Mouse (Mus musculus) spleen, adult 18-20 months (tissue): ENCODE results near the gene Pfdn4.
"Not testable (repeated sequence)": the region's sequence is repeated elsewhere in the genome, so short reads cannot be mapped to it uniquely, and the experiment has no call there.

ENCODE experiments used
- DNase-seq, 2 experiments: peaks; one replicate each; pipeline ENCODE4 v3.0.0; 2022; ENCODE audit warnings: mixed read lengths in 2 of 2

Pfdn4 gene

DNA sequence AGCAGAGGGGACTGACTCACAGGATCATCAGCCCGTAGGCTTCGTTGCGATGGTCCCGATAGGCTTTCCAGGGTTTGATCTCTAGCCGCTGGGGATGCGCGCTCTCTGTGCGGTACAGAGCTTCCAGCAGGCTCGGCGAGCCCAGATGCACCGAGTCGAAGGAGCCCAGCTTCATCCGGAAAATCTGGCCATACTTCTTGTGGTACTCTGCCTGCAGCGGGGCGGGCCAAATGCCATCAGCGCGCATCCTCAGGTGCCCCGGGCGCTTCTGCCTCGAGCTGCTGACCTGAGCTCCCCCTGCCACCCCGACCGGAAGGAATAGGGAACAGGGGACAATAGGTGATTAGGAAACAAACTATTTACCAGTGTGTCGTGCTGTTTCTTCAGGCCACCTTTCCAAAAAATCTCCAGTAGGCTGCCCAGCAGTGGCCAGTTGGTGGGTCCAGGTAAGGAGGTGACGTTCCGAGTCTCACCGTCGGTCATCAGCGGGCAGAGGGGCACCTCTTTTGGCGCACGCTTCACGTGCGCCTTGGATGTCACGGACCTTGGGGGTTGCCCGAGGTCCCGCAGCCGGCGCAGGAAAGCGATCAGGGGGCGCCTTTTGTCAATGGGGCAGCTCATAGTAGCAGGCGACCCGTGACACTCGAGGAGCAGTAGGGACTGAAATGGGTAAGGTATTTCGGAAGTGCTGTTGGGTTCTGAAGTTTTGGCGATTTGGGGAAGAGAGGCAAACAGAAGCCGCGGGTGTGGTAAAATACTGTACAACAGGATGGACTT lies at the start of gene Pfdn4:
TSS of gene Pfdn4 (plus strand) at position 275 of the 777 bp plus-strand sequence.
- no peak for DNase-seq

DNA sequence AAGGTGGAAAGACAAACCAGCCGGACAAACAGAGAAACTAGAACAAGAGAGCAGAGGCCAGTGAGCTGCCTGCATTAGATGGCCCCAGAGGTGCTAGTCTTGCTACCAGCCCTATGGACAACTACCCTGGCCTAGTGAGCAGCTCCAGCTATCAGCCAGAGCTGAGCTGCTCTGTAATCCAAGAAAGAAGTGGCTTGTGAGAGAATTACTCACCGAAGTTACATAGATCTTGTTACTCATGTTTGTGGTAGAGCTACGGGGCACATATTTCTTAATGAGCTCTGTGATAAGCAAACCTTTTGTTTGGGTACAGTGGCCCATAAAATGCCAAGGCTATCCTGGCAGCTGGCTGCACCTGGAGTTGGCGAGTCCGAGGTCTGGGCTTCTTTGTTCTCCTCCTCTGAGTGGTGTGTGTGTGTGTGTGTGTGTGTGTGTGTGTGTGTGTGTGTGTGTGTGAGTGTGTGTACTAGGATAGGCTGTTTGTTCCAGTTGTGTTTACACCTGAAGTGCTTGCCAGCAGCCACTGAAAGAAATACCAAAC lies 49.3 kb upstream of the Pfdn4 start:
- DNase-seq: no peak

DNA sequence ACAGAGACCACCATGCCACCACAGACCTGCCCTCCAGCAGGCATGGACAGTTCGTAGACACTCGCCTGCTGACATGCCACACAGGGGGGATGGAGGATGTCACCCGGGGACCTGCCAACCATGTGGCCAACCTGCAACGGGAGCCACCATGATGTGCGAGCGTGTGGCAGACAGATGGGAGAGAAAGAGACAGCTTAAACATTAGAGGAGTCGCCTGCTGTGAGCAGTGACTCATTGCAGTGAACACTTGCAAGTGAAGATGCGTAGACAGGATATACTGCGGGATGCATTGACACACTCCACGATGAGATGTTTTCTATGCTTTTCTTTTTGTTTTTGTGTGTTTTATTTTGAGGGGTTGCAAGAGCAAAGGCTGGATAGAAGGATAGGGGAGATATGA lies 48.6 kb upstream of the Pfdn4 start:
- DNase-seq: no peak

DNA sequence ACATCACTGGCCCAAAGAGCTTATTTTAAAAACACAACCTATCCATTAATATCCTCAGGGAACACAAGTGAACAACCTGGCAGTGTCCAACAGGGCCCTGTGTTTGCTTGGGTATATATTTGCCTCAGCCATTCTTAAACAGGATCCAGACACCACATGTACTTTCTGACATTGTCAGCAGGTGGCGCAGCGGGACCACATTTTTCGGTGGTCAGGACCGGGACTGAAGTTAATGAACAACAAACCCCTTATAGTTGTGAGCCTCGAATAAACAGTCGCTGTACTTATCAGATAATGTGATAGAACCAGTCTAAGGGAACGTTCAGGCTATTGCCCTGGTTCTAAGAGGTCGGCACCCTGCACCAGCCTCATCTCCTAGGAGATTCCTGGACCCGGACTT lies 45.3 kb upstream of the Pfdn4 start:
- DNase-seq: peak; percentile 15 to 66

DNA sequence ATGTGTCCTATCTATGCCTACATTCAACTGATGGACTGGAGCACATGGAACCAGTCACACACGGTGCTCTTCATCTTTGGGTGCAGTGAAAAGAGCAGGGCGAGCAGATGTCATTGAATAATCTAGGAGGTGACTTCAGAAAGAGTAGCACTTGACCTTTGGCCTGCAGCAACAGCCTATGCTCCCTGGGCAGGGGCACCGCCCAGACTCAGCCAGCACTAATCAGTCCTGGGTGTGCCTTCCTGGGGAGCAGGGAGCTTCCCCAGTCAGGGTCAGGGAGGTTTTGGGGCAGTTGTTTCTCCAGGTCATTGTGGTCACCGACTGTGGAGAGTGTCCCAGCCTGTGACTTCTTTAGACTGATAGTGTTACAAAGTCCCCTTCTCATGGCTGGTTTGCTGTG lies 42.4 kb upstream of the Pfdn4 start:
- not testable (repeated sequence) for DNase-seq

DNA sequence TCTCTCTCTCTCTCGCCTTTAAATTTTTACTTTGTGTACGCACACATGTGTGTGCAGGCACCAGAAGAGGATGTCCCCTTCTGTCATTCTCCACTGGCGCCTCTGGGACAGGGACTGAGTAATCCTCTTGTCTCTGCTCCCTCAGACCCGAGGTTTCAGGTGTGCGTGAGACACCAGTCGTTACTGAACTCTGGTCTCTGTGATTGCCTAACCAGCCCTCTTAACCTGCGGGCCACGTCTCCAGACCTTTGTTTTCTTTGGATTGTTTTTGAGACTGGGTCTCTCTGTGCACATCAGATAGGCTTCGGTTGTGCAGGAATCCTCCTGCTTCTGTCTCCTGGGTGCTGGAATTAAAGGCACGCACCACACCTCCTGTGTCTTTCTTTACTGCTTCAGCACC lies 37.0 kb upstream of the Pfdn4 start:
- no peak for DNase-seq

DNA sequence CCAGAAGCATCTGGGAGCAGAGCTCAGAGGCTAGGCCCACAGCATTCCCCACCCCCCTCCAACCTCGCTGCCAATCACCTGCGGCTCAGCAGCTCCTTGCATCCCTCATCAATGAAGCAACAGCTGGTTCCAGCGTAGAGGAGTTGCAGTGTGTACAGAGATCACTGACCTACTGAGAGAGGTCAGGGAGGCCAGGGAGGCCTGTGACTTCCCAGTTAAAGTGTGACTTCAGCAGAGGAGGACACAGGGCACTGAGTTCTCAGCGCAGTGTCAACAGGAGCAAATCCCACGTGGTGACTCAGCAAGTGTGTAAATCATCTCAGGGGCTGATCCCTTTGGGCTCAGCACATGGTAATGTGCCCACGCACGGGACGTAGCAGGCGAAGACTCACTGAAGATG lies 36.4 kb upstream of the Pfdn4 start:
- DNase-seq: no peak

DNA sequence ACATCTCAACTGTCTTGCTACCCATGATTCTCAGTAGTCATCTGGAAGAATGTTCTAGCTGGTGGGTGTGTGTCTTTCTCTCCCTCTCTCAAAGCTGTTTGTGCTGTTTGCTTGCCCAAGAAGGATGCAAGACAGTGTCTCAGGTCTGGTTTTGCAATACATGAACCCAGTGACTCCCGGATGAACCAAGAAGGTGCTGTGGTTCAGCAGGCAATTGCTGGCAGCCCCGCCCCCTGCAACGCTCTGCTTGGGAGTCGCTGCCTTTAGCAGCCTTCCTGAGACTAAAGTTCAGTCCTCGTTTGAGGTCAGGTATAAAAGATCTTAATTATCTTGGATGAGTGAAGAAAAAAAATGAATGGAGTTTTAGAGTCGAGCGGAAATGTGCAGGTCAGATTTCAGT lies 34.6 kb upstream of the Pfdn4 start:
- no peak for DNase-seq

DNA sequence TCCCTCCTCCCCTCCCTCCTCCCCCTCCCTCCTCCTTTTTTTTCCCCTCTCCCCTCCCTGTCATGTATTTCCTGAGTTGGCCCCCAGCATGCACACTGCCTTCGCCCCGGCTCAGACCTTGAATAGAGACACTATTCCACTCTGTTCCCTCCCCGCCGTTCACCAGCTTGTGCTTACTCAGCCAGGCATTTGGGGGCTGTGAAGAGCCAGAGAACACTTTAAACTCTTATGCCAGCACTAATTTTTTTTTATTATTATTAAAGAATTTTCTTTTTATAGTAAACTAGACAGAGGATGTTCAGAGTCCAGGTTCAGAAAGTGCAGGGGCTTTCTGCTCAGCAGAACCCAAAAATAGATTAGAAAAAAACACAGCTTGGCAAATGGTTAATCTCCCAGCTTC lies 31.4 kb upstream of the Pfdn4 start:
- no peak for DNase-seq

DNA sequence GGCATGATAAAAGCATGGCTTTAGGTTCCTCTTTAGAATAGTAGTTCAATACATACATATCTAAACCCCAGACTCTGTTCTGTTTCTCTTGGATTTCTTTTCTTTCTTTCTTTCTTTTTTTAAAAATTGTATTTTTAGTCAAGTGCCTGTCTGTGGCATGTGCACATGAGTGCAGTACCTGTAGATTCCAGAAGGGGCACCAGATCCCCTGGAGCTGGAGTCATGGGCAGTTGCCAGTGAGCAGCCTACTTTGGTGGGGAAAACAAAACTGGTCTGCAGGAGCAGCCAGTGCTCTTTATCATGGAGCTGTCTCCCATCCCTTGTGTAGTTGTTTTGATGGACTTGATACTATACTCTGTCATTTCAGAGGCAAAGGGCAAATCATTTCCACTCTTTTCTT lies 28.2 kb upstream of the Pfdn4 start:
- peak in 1 of 2 experiments; percentile 17 for DNase-seq

DNA sequence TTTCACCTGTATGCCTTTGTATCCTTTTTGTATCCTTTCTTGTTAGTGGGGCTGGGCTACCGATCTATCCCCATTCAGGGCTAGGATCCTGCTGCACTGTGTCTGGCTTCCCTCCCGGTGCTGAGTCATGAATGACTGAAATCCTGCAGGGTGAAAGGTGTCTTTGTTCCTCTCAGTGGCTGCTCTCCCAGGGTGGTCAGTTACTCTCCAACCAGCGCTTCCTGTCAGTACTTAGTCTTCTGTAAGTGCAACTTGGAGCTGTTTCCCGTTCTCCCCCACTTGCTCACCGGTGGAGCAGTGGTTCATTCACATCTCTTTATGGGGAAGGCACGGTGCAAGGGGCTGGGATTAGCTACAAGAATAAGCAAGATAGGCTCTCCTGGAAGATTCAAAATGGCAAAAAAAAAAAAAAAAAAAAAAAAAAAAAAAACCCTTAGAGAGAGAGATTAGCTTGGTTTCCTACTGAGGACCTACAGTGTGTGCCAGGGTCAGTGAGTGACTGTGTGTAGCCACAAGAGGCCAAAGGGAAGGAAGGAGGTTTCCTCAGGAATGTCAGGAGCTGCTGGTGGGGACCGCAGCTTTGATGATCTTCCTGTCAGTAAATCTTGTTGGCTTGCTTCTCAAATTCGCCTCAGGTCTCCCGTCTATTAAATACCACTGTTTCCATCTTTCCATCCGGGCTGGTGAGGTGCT lies 26.5 kb upstream of the Pfdn4 start:
- no peak for DNase-seq

DNA sequence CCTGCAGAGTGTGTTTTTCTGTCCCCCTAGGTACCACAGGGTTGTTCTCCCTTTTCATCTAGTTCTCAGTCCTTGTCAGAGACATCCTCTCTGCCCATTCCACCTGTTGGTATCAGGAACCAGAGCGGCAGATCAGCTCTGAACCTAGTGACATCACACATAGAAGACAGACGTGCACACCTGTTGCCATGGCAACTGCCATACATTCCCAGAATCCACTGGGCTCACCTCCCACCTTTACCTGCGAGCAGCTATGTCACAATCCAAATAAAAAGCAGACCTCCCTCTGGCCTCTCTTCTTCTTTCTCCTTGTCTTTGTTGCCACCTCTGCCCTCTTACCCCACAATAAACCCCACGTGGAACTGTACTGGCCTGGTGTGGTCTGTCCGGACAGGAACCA lies 25.6 kb upstream of the Pfdn4 start:
- no peak for DNase-seq

DNA sequence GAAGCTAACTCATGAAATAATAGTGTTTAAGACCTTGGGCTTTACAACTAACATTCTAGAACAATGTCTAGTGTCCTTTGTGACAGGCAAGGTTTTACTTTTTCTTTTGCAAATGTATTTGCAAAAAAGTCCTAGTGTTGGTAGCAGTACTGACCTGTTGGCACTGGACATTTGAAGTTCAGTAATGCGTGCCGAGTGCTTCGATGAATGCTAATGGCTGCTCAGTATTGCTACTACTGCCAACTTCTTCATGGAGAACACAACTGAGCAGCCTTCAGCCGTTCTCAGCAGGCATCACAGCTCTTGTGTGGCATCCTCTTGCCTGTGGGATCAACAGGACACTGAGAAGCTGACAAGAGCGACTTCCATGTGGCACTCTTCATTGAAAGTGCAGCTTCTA lies 22.1 kb upstream of the Pfdn4 start:
- DNase-seq: no peak

DNA sequence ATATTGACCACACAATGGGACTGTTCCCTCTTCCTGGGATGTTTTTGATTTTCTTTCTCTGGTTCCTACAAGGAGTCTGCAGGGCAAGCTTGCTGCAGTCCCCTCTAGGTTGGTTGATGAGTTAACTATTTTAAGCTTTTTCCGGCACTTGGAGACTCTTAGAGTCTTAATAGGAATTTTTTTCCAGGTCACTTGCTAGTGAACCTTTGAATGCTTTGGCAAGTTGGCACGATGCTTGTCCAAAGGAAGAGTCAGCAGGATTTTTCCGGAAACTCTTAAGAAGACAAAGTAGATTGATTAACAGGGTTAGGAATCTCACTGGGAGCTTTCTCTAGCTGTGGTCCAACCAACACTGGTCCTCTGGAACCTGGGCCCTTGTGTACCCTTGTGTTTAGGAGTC lies 21.1 kb upstream of the Pfdn4 start:
- DNase-seq: no peak

DNA sequence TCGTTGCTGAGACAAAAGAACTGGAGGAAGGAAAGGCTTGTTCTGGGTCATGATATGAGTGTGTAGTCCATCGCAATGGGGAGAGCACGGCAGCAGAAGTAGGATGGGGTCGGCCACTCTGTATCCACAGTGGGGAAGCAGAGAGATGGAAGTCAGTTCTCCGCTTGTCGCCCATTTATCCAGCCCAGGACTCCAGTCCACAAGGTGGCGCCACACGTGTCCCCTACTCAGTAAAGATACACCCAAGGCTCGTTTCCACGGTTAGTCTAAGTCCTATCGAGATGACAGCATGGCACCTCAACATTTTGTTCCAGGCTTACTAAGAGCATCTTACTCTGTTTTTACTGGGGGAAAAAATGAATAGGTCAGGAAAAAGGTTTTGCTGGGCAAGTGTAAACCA lies 20.0 kb upstream of the Pfdn4 start:
- DNase-seq: peak in 1 of 2 experiments; percentile 23

DNA sequence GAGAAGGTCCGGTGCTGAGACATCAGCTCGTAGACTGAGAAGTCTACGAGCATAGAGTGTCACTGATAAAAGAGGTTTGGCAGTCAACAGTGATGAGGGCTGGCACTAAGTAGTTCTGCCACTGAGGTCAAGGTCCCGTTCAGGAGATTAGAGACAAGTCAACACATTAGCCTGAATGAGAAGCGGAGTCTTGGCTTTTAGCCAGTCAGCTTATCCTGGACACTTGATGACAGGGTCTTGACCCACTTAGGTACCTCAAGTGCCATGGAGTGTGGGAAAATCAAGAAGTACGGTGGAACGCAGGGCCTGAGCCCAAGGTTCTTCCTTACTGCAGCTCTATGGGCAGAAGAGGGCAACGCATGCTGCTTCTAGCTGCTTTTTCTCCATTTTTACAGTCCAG lies 19.6 kb upstream of the Pfdn4 start:
- no peak for DNase-seq

DNA sequence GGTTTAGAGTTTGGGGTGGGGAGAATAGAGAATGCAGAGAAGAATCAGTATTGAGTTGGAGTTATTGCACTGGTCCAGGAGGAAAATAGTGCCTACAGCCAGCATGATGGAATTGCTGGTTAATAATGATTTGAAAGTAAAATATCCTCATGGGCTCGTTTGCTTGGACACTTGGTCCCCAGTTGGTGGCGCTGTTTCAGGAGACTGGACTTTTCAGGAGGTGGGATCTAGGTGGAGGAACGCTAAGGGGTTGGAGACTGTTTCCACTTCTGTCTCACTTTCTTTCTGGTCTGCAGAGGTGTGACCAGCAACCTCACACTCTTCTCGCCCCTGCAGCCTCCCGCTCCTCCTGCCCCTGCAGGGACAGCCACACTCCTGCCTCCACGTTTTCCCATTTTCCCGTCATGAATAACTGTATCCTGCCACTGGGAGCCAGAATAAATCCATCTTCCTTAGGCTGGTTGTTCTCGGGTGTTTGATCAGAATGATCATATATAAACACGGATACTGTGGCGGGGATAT lies 14.1 kb upstream of the Pfdn4 start:
- DNase-seq: no peak

DNA sequence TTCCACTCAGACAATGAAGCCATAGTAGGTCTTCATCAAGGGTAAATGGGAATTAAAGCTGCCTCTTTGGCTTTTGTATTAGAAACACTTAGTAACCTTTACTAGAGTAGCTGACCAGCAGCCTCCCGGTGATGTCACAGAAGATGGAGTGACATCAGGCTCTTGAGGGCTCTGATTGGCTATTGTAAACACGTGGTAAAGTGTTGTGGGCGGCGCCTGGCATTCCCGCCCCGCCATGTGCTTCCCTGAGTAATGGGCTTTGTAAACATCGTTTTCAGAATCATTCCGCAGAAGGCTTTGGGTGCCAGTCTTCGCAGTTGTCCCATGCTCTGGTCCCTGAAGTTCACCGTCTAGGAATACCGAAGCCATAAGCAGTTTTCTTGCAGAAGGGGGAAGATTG lies 12.3 kb upstream of the Pfdn4 start:
- DNase-seq: no peak

DNA sequence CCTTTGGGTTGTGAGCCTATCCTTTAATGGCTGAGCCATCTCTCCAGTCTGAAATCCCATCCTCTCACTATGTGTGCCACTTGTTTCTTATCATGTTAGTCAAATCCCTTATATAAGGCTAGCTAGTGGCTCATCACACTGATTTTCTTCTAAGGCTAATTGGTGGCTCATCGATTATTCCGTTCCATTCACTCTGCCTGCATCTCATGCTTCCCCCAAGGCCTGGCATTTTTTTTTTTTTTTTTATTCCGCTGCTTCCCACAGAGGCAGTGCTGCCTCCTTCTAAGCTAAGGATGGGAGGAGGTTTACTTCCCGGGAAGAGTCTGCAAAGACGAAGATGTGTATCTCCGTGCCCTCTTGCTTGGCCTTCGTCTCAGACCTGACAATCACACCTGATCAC lies 9.0 kb upstream of the Pfdn4 start:
- no peak for DNase-seq

DNA sequence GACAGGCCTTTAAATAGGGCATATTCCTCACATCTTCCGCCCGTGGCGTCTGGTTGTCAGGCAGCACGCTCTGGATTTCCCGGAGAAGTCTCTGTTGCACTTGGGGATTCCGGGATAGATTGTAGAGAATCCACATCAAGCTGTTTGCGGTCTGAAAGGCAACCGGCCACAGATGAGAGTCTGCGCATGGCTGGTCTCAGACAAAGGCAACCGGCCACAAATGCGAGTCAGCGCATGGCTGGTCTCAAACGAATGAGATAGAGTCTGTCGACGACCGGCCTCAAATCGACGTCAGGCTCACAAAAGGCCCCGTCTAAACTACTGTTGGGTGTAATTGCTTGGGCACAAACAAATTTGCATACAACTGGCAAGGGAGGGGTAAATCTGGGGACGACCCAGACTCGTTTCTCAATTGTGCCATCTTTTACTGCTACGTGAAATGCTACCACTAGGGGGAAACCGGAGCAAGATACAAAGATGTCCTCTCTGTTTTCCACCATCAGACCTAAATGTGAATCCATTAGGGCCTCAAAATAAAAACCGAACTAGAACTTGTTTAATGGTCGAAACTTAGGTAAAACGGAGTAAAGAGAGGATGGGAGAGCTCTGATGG lies 8.2 kb upstream of the Pfdn4 start:
- no peak for DNase-seq

DNA sequence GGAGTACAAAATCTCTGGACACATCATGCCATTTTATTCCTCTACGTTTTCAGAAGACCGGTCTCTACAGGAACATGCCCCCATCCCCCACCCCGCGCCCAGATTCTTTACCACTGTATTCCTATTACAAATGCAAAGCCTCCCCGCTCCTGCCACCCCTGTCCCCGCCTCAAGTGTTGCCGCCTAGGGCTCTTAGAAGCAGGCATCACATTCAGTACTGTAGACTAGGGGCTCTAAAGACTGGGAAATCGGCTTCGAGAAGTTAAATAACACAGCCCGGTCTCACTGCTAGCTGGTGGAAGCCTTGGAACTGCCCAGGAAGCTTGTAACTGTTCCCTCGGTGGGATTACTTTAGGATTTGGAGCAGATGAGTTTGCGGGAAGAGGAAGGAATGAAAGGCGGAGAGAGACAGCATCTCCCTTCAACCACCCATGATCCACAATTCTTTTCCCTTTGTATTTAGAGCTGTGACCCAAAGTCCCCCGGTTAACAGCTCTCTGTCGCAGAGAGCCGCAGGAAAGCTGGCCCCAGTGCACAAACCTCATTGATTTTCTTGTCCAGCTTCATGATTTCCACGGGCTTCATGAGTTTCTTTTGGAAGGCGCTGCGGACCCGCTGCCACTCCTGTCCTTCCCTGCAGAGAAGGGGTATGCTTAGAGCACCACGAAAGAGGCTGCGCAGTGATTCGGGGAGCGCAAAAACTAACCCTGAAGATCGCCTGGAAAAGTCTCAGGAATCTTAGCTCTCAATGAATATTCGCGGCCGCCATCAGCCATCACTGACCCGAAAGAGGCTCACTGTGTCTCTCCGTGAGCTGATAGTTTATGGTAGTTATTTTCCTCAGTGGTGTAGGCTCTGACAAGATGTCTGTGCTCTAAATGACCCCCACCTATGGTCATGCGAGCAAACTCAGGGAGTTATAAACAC lies 1.2 kb upstream of the Pfdn4 start:
- no peak for DNase-seq

DNA sequence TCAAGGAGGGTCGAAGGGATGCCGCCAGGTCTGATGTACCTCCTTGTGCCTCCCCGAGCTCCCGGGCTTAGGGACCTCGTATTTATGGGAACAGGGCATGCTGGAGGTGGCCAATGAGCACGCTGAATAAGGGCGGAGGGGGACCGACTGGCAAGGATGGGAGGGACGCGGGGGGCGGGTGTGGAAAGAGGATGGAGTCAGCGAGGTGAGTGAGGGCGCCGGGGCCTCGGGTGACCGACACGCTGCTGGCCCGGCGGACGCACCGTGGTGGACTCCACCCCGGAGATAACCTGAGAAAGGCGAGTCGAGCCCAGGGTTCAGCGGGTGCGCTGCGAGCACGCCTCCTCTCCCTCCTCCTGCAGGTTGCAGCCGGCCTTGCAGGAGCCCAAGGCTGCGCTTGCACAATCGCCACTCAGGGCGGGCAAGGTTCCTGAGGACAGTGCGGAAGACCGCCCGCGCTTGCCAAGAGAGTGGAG lies 901 bp downstream of the Pfdn4 start, which contains the start of gene Cyp24a1:
TSS of gene Cyp24a1 (minus strand) at position 55 of the 476 bp plus-strand sequence.
- no peak for DNase-seq
